Mouse (Mus musculus) hindbrain, embryonic 16.5 days (tissue): ENCODE data around the gene Samd7. TPM values are rescaled to one million over a fixed set of nuclear protein-coding genes. Genes with fewer than 3 reads are reported as not detected.

Experiments used
- ATAC-seq: fragments of 200-750 bp; cut with Nextera tagmentation; 2 replicates; pipeline ENCODE4 v1.8.0; 2017; ENCODE audit warnings: moderate TSS enrichment, moderate library complexity
- H3K27ac ChIP-seq: fragments of 300-500 bp; sonication (generic); 2 replicates; pipeline ENCODE4 v1.5.1; 2014; ENCODE audit warnings: low read depth, mild to moderate bottlenecking, control low read depth, low read length, moderate library complexity
- H3K27me3 ChIP-seq: fragments of 300-500 bp; sonication (generic); replicated peaks from 2 replicates; pipeline ENCODE4 v1.6.1; 2014; ENCODE audit warnings: low read length; ENCODE audit not compliant: control insufficient read depth, insufficient read depth
- H3K36me3 ChIP-seq: fragments of 300-500 bp; sonication (generic); 2 replicates; pipeline ENCODE4 v1.6.1; 2014; ENCODE audit warnings: mild to moderate bottlenecking, low read length, moderate library complexity, mixed read lengths; ENCODE audit not compliant: control insufficient read depth, insufficient read depth
- H3K4me1 ChIP-seq: fragments of 300-500 bp; sonication (generic); 2 replicates; pipeline ENCODE4 v1.6.1; 2014; ENCODE audit warnings: low read depth, low read length; ENCODE audit not compliant: control insufficient read depth, insufficient read depth
- H3K4me2 ChIP-seq: fragments of 300-500 bp; sonication (generic); 2 replicates; pipeline ENCODE4 v1.6.1; 2014; ENCODE audit warnings: mild to moderate bottlenecking, low read length, control low read depth, moderate library complexity
- H3K4me3 ChIP-seq: fragments of 300-500 bp; sonication (generic); 2 replicates; pipeline ENCODE4 v1.5.1; 2014; ENCODE audit warnings: mild to moderate bottlenecking, low read length, control low read depth, moderate library complexity
- H3K9ac ChIP-seq: fragments of 300-500 bp; sonication (generic); 2 replicates; pipeline ENCODE4 v1.6.1; 2014; ENCODE audit warnings: low read depth, mild to moderate bottlenecking, control low read depth, low read length, moderate library complexity
- H3K9me3 ChIP-seq: fragments of 300-500 bp; sonication (generic); 2 replicates; pipeline ENCODE4 v1.6.1; 2014; ENCODE audit warnings: mild to moderate bottlenecking, low read length, moderate library complexity; ENCODE audit not compliant: control insufficient read depth
- whole genome bisulfite sequencing: fragments of 180-500 bp; shearing (Covaris S2); extraction: QIAGEN DNeasy Blood & Tissue Kit; methylation state at CpG from one replicate; pipeline ENCODE4 v1.1.7; 2014; 5-methylcytosine and 5-hydroxymethylcytosine counted together
- polyA plus RNA-seq: library from polyadenylated mRNA; unstranded; fragments of >200 nt; fragmentation: Nextera tagmentation; extraction: Ambion mirVana; gene quantifications from 2 replicates; pipeline ENCODE4 v1.2.1, GENCODE M21; 2015

Samd7 gene
- polyA plus RNA-seq, 1 experiment from 2014 or later = 0.05 TPM

DNA sequence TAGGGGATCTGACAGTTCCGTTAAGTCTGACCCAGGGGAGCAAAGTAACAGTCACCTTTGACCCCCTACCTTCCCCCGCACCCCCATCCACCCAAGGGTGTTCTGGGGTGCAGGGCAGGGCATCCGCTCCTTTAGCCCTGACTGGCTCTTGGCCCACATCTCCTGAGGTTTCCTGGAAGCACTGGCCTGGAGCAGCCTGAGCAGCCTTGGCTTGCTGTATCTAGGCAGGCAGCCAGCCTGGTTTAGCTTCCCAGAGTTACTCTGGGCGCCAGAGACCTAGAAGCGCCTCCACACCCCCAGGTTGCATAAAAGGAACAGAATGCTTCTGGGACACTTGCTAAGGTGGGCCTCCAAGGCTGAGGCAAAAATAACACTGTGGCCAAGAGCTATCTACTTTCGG lies 4.8 kb upstream of the Samd7 start:
- Histone ChIP-seq H3K4me1 (no peaks in the 10 kb centered on the region), H3K36me3 (no peaks in the 10 kb centered on the region), H3K27ac (no peak overlapping the region), H3K9me3 (no peaks in the 10 kb centered on the region), H3K27me3 (no peaks in the 10 kb centered on the region), H3K4me3 (no peak overlapping the region), H3K9ac (no peak overlapping the region), H3K4me2 (no peak overlapping the region)
- WGBS = 92% methylated on average over 6 of the region's 6 CpGs
- no peak for ATAC-seq

DNA sequence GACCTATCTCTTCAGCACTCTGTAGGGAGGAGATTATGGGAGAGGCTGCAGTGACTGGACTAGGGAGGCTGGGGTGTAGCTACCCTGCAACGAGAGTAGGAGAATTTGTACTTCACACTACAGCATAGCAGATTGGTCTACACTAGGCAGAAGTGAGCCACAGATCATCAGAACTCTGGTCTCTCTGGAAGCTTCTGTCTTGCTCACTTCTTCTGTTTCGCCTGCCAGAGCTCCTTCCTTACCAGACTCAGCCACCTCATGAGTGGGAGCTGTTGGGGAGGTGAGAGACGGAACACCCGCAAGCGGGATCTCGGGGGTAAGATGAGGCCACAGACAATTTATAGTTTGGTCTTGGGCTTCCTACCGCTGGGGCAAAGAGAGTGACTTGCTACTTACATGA lies 3.2 kb upstream of the Samd7 start:
- Histone ChIP-seq H3K27me3 (no peaks in the 10 kb centered on the region), H3K4me3 (no peak overlapping the region), H3K4me2 (no peak overlapping the region), H3K27ac (no peak overlapping the region), H3K9ac (no peak overlapping the region), H3K4me1 (no peaks in the 10 kb centered on the region), H3K36me3 (no peaks in the 10 kb centered on the region), H3K9me3 (no peaks in the 10 kb centered on the region)
- ATAC-seq = no peak
- 90% methylated on average over 7 of the region's 7 CpGs for WGBS

DNA sequence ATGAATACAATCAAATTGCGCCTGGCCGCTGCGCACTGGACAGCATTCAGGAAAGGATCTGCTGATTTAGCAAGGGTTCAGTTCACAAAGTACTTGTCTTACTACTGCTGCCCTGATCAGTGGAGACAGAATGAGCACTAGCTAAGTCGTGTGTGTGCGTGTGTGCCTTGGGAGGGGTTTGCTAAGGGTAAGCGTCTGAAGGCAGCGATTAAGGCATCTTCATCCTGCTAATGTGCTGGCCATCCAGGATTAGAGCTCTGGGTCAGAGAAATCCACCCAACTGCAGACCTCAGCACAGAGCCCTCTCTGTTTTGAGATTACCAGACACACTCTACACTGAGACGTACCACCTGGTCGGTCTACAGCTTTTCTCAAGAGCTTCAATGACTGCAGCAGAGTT lies 2.2 kb downstream of the Samd7 start:
- Histone ChIP-seq H3K4me1 (no peaks in the 10 kb centered on the region), H3K9me3 (no peaks in the 10 kb centered on the region), H3K36me3 (no peaks in the 10 kb centered on the region), H3K27me3 (no peaks in the 10 kb centered on the region), H3K9ac (no peak overlapping the region), H3K4me3 (no peak overlapping the region), H3K4me2 (no peak overlapping the region), H3K27ac (no peak overlapping the region)
- no peak for ATAC-seq
- whole genome bisulfite sequencing = 92% methylated on average over 9 of the region's 9 CpGs

DNA sequence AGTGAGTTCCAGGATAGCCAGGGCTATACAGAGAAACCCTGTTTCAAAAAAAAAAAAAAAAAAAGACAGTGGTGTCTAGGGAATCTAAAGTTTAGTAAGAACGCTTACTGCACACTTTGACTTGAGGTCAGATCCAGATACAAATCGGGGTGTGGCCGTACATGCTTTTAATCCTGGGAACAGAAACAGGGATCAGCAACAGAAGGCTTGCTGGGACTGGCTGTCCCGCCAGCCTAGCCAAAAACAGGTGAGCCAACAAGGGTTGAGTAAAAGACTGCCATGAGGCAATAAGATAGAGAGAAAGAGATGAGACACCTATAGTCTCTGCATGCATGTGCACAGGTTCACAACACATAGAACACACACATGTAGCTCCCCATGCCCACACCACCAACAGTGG lies 8.6 kb downstream of the Samd7 start:
- Histone ChIP-seq H3K27me3 (no peaks in the 10 kb centered on the region), H3K27ac (no peak overlapping the region), H3K36me3 (no peaks in the 10 kb centered on the region), H3K4me2 (no peak overlapping the region), H3K9ac (no peak overlapping the region), H3K4me3 (no peak overlapping the region), H3K9me3 (no peaks in the 10 kb centered on the region), H3K4me1 (no peaks in the 10 kb centered on the region)
- 99% methylated on average over 4 of the region's 4 CpGs for WGBS
- ATAC-seq = no peak

DNA sequence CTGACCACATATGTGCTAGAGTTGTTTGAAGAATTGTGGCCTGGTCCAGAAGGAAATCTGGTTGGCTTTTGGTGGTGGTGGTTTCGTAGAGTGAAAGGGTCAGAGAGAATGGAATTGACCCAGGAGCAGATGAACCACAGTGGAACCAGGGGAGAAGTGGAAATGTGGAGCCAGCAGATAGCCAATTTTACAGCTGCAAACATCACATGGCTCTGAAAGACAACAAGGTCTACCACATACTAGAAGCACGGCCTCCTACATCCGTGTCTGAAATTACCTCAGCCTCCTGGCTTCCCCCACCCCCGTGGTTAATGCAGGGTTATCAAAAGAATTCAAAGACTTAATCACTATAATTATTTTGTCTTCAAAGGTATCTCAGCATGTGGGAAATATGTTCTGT lies 18.8 kb downstream of the Samd7 start:
- H3K9ac ChIP-seq = no peak overlapping the region
- 93% methylated on average over 4 of the region's 4 CpGs for WGBS
- no peak overlapping the region for H3K4me3 ChIP-seq
- H3K27me3 ChIP-seq = no peaks in the 10 kb centered on the region
- ATAC-seq = no peak
- no peaks in the 10 kb centered on the region for H3K9me3 ChIP-seq
- no peak overlapping the region for H3K4me2 ChIP-seq
- no peak overlapping the region for H3K27ac ChIP-seq
- H3K4me1 ChIP-seq = no peaks in the 10 kb centered on the region
- H3K36me3 ChIP-seq = no peaks in the 10 kb centered on the region

DNA sequence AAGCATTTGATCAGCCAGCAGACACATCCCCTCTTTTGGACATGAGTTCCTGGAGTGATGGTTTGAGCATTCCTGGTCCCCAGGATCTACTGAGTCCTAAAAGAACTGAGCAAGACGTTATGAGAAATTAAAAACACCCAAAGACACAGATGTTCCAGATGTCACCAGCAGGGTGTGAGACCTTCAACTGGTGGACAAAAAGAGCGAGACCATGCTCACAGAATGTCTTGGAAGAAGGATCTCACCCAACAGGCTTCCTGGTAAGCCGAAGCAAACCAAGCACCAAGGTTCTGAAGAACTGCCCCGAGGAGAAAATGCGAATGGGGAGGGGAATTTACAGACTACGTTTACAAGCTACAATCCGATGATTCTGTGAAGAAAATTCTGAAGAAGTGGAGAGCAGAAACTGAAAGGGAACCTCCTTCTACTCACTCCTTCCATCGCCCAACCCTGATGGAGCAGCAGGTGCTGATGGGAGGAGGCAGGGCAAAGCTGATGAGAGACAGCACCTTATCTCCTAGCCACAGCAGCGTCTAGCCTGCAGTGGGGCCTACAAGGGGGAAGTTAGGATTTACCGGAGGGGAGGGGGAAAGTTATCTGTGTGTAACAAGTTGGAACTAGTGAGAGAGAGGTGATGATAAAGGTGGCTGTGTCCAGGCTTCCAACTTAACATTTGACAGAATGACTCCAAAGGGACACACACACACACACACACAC lies 19.4 kb downstream of the Samd7 start:
- no peak for ATAC-seq
- Histone ChIP-seq H3K9me3 (no peaks in the 10 kb centered on the region), H3K36me3 (no peaks in the 10 kb centered on the region), H3K4me3 (no peak overlapping the region), H3K4me2 (no peak overlapping the region), H3K27ac (no peak overlapping the region), H3K9ac (no peak overlapping the region), H3K27me3 (no peaks in the 10 kb centered on the region), H3K4me1 (no peaks in the 10 kb centered on the region)
- 80% methylated on average over 10 of the region's 10 CpGs for WGBS

DNA sequence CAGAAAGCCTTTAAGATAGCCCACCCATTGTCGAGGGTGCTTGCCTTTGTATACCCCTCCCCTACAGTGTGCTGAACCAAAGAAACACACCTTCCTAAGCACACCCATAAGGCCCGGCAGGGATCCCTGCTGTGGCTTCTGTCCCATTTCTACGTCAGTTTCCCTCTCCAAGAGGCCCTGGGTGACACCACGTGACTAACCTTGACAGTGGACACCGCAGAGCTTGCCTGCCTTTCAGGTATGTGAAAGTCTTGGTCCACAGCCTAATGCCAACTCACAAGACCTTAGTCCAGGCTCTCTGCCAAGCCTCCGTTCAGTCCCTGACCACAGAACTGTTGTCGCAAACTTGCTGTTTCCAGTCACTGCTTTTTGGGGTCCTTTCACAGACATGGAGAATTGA lies 20.1 kb downstream of the Samd7 start:
- Histone ChIP-seq H3K36me3 (no peaks in the 10 kb centered on the region), H3K4me2 (no peak overlapping the region), H3K4me3 (no peak overlapping the region), H3K9ac (no peak overlapping the region), H3K27me3 (no peaks in the 10 kb centered on the region), H3K4me1 (no peaks in the 10 kb centered on the region), H3K27ac (no peak overlapping the region), H3K9me3 (no peaks in the 10 kb centered on the region)
- WGBS = 74% methylated on average over 7 of the region's 7 CpGs
- no peak for ATAC-seq

DNA sequence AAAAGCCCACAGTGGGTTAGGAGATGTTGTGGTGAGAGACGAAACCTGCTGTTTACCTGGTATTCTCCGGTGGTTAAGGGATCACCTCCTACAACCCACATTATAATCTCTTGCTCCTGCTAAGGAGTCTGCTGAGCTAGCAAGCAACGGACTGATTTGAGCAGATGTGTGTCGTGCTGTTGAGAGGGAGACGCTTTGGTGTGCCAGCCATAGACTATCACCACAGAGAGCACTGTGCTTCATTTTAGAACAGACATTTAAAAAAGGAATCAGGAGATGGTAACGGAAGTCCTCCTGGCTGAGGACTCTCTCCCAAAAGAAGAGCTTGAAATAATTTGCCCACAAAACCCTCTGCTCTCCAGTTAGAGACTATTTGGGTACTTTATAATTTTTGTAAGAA lies 21.2 kb downstream of the Samd7 start:
- Histone ChIP-seq H3K4me3 (no peak overlapping the region), H3K9me3 (no peaks in the 10 kb centered on the region), H3K4me1 (no peaks in the 10 kb centered on the region), H3K27me3 (no peaks in the 10 kb centered on the region), H3K36me3 (no peaks in the 10 kb centered on the region), H3K4me2 (no peak overlapping the region), H3K9ac (no peak overlapping the region), H3K27ac (no peak overlapping the region)
- 94% methylated on average over 6 of the region's 6 CpGs for WGBS
- ATAC-seq = no peak

DNA sequence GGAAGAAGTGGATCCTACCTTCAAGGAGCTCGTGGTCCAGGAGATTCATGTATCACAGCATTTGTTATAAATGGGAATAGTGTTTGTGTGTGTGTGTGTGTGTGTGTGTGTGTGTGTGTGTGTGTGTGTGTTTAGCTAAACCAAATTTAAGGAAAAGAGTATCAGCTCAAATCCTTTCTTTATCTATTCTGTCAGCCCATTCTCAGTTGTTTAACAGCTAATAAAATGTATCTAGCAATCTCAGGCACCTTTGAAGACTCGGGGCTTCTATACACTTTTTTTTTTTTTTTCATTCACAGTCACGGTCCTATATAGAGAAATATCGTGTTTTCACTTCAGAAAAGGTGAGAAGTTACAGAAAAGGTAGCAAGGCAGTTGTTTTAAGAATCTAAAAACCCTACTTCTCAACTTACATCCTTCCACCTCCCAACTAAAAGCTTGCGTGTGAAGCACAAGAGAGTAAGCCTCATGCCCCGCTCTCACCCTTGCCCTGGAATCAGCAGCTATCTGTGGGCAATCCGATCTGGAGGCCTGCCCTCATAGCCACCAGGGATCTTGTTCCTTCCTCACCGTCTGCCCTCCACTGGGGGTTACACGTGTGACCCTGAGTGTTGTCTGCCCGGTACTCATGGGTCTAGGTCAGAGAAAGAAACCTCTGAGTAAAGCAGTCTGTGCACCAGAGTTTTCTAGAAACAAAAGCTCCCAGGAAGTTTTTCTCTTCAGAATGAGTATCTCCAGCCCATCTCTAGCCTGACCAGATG lies 23.8 kb downstream of the Samd7 start:
- H3K4me1 ChIP-seq = no peaks in the 10 kb centered on the region
- H3K4me3 ChIP-seq = no peak overlapping the region
- no peaks in the 10 kb centered on the region for H3K9me3 ChIP-seq
- no peaks in the 10 kb centered on the region for H3K27me3 ChIP-seq
- H3K9ac ChIP-seq = no peak overlapping the region
- H3K36me3 ChIP-seq = no peaks in the 10 kb centered on the region
- H3K4me2 ChIP-seq = no peak overlapping the region
- no peak overlapping the region for H3K27ac ChIP-seq
- 72% methylated on average over 10 of the region's 10 CpGs for WGBS
- no peak for ATAC-seq
